ENCODE assay signal across 27 mouse cellular contexts in the genomic region with DNA sequence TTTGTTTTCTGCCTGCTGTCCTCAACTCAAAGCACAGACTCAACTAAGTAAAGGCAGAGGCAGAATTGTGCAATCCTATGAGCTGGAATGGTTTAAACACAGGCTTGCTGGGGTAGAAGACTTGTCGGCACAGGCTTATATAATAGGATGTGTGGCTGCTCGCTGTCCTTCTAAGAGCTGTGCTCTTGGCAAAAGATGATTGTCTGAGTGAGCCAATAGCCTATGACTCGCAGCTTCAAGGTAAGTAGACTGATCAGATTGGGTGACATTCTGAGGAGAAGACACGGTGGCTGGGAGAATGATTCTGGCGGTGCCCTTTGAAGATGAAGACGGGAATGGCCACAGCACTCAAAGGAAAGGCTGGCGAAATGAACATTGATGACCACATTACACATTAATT.
A peak's percentile ranks its signal among the peaks of the same experiment; 100 is the strongest.
DNase-seq lines count a peak whose midpoint lies in the region; ATAC-seq lines count a peak whose summit lies in the region.
"Had no signal": no experiment of that assay in that cellular context is flagged by ENCODE, and none has a peak within 500 bp of the region (broad histone marks: within the 10 kb centered on the region; RNA-seq: fewer than 3 reads in every experiment).

No protein-coding gene starts in this region.

- no peak for ATAC-seq in midbrain, embryonic 11.5 days (ENCODE audit: low FRiP score)
- ATAC-seq in midbrain, embryonic 15.5 days (replicated peaks) = no peak
- ATAC-seq: activated CD4-positive, CD25-positive, alpha-beta regulatory T cell, adult 4 months; CD4-positive, CD25-positive, alpha-beta regulatory T cell, adult 4 months; forebrain, embryonic 14.5 days; forebrain, embryonic 16.5 days; Patski had no signal

- 88% methylated on average over 7 of the region's 7 CpGs for WGBS in midbrain, embryonic 11.5 days
- 86% methylated on average over 7 of the region's 7 CpGs for WGBS in midbrain, embryonic 15.5 days

- H3K4me2 ChIP-seq in midbrain, embryonic 11.5 days = no peak overlapping the region
- no peak overlapping the region for H3K4me2 ChIP-seq in midbrain, embryonic 15.5 days
- H3K4me2 ChIP-seq: embryonic facial prominence, embryonic 13.5 days; embryonic facial prominence, embryonic 15.5 days; forebrain, embryonic 12.5 days had no signal

- no peaks in the 10 kb centered on the region for H3K9me3 ChIP-seq in midbrain, embryonic 11.5 days (ENCODE audit: control insufficient read depth, low read length)
- H3K9me3 ChIP-seq in midbrain, embryonic 15.5 days = no peaks in the 10 kb centered on the region
- H3K9me3 ChIP-seq: embryonic facial prominence, embryonic 13.5 days; embryonic facial prominence, embryonic 15.5 days; forebrain, embryonic 10.5 days; forebrain, embryonic 12.5 days; G1E had no signal

- H3K27me3 ChIP-seq in midbrain, embryonic 11.5 days (ENCODE audit: control insufficient read depth, insufficient read depth, low read length) = no peaks in the 10 kb centered on the region
- H3K27me3 ChIP-seq in midbrain, embryonic 15.5 days (replicated peaks) = no peaks in the 10 kb centered on the region
- H3K27me3 ChIP-seq: CH12.LX; embryonic facial prominence, embryonic 13.5 days; embryonic facial prominence, embryonic 15.5 days; forebrain, embryonic 12.5 days had no signal

- peak; percentile 59 for DNase-seq in adrenal gland, adult 2 months
- no peak for DNase-seq in adrenal gland, adult 18-20 months (ENCODE audit: low spot score in 2 of 2)
- peak; percentile 8 for DNase-seq in adrenal gland, postnatal 10 days
- no peak for DNase-seq in adrenal gland, postnatal 14 days
- peak; percentile 6 for DNase-seq in heart, adult 11 months
- no peak for DNase-seq in heart, postnatal 14 days
- DNase-seq in midbrain, embryonic 11.5 days (ENCODE audit: low spot score, missing footprints) = peak; percentile 68
- DNase-seq: B cell, adult 2 months; cerebellum, adult 11 months; cerebellum, adult 18-20 months; cerebellum, adult 8-10 months; cerebellum, adult 9-11 months; cerebellum, postnatal 36 days; embryo, embryonic 11 days had no signal

- no peaks in the 10 kb centered on the region for H3K4me1 ChIP-seq in midbrain, embryonic 11.5 days (ENCODE audit: control insufficient read depth, insufficient read depth, low read length)
- no peaks in the 10 kb centered on the region for H3K4me1 ChIP-seq in midbrain, embryonic 15.5 days
- H3K4me1 ChIP-seq: embryonic facial prominence, embryonic 13.5 days; embryonic facial prominence, embryonic 15.5 days; forebrain, embryonic 10.5 days; forebrain, embryonic 12.5 days had no signal

- H3K9ac ChIP-seq in midbrain, embryonic 11.5 days (ENCODE audit: low read length) = no peak overlapping the region
- H3K9ac ChIP-seq in midbrain, embryonic 15.5 days = no peak overlapping the region
- H3K9ac ChIP-seq: embryonic facial prominence, embryonic 13.5 days; embryonic facial prominence, embryonic 15.5 days; forebrain, embryonic 12.5 days had no signal

- no peak overlapping the region for H3K4me3 ChIP-seq in midbrain, embryonic 11.5 days (ENCODE audit: low read depth, low read length)
- H3K4me3 ChIP-seq in midbrain, embryonic 15.5 days = no peak overlapping the region
- H3K4me3 ChIP-seq: embryonic facial prominence, embryonic 13.5 days; embryonic facial prominence, embryonic 15.5 days; erythroblast, embryonic 14.5 days; forebrain, embryonic 10.5 days; forebrain, embryonic 12.5 days had no signal

- intact Hi-C loops in heart, postnatal 14 days (cut with DNase I) = no loop called here

- no peak overlapping the region for H3K27ac ChIP-seq in midbrain, embryonic 11.5 days (ENCODE audit: low read depth, low read length)
- no peak overlapping the region for H3K27ac ChIP-seq in midbrain, embryonic 15.5 days
- H3K27ac ChIP-seq: embryonic facial prominence, embryonic 13.5 days; embryonic facial prominence, embryonic 15.5 days; forebrain, embryonic 10.5 days; forebrain, embryonic 12.5 days had no signal

- H3K36me3 ChIP-seq in midbrain, embryonic 11.5 days (ENCODE audit: control insufficient read depth, insufficient read depth, low read length) = no peaks in the 10 kb centered on the region
- H3K36me3 ChIP-seq in midbrain, embryonic 15.5 days (replicated peaks) = no peaks in the 10 kb centered on the region
- H3K36me3 ChIP-seq: embryonic facial prominence, embryonic 13.5 days; embryonic facial prominence, embryonic 15.5 days; forebrain, embryonic 10.5 days; forebrain, embryonic 12.5 days; G1E had no signal

Comparison
In these comparisons a context has a peak if more than half of its experiments do, and no peak if none do; other contexts are left out.
1. DNase-seq: peak in adrenal gland, adult 2 months (single experiment), adrenal gland, postnatal 10 days (single experiment), heart, adult 11 months (single experiment) and midbrain, embryonic 11.5 days (single experiment); none in adrenal gland, adult 18-20 months (0 of 2), adrenal gland, postnatal 14 days (single experiment) and heart, postnatal 14 days (0 of 2).